Mouse (Mus musculus) cerebellum, adult 2 months (tissue): ENCODE data around the gene Chrnb2.

Experiments
- CTCF ChIP-seq: fragments of 200-500 bp; IDR thresholded peaks from 2 replicates; pipeline ENCODE4 v1.5.1; 2011; ENCODE audit warnings: low read depth, mild to moderate bottlenecking, control low read depth, low read length, moderate library complexity, borderline replicate concordance; ENCODE audit not compliant: insufficient read depth
- POLR2A ChIP-seq: fragments of 200-500 bp; IDR thresholded peaks from 2 replicates; pipeline ENCODE4 v1.6.1; 2011; ENCODE audit warnings: low read length, control low read depth, borderline replicate concordance; ENCODE audit not compliant: insufficient read depth

DNA sequence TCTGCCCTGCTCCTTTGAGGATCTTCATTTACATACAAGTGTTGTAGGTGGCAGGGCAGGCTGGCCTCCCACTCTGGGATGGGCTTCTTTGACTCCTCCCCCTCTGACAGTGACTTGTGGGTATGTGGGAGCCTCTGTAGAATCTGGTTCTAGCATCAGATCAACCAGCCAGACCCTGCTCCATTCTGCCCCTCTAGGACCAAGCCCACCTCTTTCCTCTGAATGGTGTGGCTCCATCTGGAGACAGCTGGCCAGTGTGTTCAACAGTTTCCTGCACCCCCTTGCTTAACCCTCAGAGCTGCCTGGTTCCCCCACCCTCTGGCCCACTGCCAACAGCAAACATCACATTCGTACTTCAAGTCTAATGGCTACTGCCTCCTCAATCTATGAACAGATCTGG is 12.1 kb downstream of the Chrnb2 start:
- TF ChIP-seq CTCF (no peak), POLR2A (no peak)
